Mouse (Mus musculus) thymus, postnatal 0 days (tissue): ENCODE measurements around the gene Osbpl8. TPM values are rescaled to one million over a fixed set of nuclear protein-coding genes. Genes with fewer than 3 reads are reported as not detected.

ENCODE experiments used
- DNase-seq: peaks from one replicate; pipeline ENCODE4 v3.0.0-alpha.2; 2015; ENCODE audit warnings: low spot score
- polyA plus RNA-seq: library from polyadenylated mRNA; unstranded; fragments of >200 nt; fragmentation: Nextera tagmentation; extraction: Ambion mirVana; gene quantifications from 2 replicates; pipeline ENCODE4 v1.2.1, GENCODE M21; 2015

Gene Osbpl8
- polyA plus RNA-seq, 1 experiment from 2014 or later: 35.3 TPM

DNA sequence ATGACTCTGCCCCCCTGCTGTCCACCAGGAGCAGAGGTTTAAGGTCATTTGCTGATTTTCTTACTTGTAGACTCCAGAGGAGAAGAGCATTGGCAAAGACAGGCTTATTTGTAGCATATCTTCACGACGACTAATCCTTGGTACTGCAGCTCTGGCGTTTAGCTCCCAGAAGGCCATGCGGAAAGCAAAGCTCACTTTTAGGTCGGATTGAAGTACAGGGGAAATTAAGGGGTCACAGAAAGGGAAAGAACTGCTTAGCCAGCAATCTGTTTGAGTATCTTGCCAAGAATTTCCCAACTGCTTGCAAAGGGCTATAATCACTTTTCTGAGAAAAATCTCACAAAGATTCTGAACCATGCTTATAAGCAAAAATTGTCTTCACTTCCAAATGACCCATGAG is 14.8 kb upstream of the Osbpl8 start:
- no peak for DNase-seq

- no peak for DNase-seq
Observed at GRCm38 (mm10) chr10:111155065-111155464, 9.5 kb upstream of the Osbpl8 start.

DNA sequence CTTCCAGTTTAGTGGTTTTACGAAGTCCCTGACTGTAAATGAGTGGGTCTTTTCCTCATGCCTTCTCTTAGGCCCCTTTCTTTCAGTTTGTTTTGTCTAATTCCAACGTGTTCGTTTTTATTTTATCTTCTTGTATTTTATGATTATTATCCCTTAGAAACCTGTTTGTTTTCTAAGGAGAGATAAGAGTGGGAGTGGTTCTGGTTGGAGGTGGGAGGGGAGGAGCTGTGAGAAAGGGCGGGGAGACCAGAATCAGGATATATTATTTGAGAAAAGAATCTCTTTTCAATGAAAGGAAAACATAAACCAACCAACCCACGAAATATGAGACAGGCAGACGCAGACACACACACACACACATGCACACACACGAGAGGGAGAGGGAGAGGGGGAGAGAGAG is 9.0 kb upstream of the Osbpl8 start:
- DNase-seq: no peak

- peak; percentile 59 for DNase-seq
Observed at GRCm38 (mm10) chr10:111156394-111157190, 8.0 kb upstream of the Osbpl8 start.

- DNase-seq: peak; percentile 85
Observed at GRCm38 (mm10) chr10:111157241-111157659, 7.3 kb upstream of the Osbpl8 start.

- DNase-seq: no peak
Observed at GRCm38 (mm10) chr10:111159789-111160522, 4.6 kb upstream of the Osbpl8 start.

DNA sequence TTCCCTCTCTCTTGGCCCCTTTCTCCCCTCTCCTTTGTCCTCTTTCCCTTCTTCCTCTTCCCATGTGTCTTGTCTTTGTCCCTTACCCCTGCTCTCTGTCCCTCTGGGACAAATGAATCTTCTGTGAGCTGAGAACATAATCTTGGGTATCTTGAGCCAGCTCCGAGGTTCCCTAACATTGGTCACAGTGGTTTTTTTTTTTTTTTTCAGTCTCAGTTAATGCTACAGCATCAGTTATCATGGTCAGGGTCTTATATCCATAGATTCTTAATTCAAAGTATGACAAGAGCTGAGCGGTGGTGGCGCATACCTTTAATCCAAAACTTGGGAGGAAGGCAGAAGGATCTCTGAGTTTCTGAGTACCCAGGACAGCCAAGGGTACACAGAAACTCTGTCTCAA is 4.0 kb upstream of the Osbpl8 start:
- no peak for DNase-seq

DNA sequence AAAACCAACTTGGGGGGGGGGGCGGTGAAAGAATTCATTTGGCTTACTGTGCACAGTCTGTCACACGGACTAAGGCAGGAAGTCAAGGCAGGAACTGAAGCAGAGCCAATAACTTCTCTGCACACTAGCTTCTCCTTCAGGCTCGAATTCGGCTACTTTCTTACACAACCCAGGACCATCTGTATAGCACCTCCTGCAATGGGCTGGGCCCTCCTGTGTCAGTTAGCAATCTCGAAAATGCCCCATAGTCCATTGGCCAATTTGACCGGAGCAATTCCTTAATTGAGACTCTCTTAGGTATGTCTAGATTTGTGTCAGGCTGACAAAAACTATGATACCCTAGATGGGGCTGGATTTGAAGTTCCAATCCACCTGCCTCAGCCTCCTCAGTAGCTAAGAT is 3.2 kb upstream of the Osbpl8 start:
- DNase-seq: no peak

DNA sequence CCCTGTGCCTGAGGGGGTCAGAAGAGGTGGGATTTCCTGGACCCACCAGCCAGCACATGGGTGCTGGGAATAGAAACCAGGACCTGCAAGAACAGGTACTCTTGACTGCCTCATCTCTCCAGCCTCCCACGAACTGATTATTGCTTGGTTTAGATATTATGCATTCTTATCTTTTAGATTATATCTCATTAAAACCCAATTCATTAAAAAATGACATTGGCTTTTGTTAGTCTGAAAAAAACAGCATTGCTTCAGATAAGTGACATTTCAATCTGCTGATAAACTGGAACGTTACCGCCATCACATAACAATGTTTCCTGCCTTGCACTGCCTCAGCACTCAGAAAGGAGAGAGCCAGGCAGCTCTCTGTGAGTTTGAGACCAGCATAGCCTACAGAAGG is 1.5 kb upstream of the Osbpl8 start:
- DNase-seq: no peak

DNA sequence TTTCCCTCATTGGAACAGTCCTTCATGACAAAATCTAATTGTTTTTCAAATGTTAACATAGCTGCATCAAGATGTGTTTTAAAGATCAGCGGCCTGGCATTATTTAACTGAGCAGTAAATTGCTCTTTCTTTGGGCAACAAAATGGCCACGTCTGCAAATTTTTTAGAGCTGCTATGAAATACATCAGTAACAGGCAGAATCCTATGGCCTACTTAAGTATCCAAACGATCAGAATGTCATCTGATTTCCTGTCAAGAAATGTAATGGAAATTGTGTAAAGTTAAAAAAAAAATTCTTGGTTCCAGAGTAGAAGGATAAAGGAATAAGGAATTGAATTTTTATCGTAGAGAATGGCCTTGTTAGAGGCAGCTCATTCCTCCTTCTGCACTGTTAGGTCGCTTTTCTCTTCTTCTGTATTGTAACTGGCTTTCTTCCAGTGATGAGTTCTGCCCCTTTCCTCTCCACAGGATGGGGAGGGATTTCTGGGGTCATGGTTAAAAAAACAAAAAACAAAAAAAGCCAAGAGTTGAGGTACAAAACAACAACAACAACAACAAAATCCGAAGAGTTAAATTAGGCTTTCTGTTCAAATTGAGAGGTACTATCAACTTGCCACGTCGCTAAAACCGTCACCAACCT is 831 bp upstream of the Osbpl8 start:
- peak; percentile 30 for DNase-seq

DNA sequence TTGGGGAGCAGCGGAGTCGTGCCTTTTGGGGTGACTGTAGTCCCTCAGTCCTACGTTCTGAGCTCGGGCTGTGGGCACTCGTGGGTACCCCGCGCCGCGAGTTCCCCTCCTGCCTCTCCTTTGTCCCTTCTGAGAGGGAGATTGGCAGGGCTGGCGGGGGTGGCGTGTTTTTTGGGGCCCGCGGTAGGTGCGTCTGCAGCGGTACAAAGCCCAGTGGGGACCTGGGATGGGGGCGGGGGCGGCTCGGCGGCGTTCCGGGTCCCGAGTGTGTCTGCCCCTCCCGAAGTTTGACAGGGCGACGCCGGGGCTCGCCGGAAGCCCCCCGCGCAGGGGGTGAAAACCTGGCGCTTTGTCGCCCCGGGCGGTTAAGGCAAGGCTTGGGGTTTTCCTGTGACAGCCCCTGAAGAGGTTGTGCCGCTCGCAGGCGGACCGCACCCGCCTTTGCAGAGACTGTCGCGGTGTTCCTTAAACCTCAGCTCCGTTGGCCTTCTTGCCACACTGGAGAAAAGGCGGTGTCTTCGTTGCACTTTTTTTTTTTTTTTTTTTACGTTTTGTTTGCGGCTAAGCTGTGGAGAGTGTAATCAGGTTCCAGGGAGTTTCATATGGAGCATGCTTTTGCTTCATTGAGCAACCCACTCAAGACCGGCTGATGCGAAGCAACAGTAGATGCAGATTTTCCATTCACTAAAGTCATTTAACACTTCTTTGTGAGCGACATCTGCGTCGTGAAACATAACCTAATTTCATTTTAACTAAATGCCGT is 848 bp downstream of the Osbpl8 start:
- peak; percentile 93 for DNase-seq

GRCm38 (mm10) chr10:111166057-111166841 is 1.7 kb downstream of the Osbpl8 start:
- no peak for DNase-seq

DNA sequence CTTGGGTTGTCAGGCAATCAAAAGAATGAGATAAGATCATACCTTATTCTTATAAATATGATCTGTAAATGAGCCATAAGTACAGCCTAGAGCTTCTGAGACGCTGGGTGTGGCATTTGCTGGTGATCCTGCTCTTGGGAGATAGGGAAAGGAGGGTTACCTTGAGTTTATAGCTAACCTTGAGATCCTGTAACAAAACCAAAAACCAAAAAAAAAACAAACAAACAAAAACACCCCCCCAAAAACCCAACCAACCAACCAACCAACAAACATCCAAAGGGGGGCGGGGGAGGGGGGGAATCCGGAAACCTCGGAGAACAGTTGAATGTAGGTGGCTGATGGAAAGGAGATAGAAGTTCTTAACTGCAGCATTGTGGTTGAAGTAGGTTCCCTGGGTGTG is 2.9 kb downstream of the Osbpl8 start:
- DNase-seq: peak; percentile 25

DNA sequence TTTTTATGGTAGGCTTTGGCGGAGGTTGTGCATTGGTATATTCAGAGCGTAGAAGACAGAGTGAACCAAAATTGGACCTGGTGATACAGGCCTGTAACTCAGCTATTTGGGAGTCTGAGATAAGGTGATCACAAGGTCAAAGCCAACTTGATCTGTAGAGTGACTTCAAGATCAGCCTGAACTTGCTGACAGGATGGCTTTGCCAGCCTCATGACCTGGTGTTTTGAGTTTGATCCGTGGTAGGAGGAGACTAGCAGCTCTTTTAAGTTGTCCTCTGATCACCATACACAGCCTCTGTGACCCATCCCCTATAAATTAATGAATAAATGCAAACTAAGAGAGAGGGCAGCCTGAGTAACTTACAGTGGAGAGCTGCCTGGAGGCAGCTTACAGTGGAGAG is 3.8 kb downstream of the Osbpl8 start:
- no peak for DNase-seq

- DNase-seq: peak; percentile 55
Observed at GRCm38 (mm10) chr10:111171246-111171934, 6.8 kb downstream of the Osbpl8 start.

DNA sequence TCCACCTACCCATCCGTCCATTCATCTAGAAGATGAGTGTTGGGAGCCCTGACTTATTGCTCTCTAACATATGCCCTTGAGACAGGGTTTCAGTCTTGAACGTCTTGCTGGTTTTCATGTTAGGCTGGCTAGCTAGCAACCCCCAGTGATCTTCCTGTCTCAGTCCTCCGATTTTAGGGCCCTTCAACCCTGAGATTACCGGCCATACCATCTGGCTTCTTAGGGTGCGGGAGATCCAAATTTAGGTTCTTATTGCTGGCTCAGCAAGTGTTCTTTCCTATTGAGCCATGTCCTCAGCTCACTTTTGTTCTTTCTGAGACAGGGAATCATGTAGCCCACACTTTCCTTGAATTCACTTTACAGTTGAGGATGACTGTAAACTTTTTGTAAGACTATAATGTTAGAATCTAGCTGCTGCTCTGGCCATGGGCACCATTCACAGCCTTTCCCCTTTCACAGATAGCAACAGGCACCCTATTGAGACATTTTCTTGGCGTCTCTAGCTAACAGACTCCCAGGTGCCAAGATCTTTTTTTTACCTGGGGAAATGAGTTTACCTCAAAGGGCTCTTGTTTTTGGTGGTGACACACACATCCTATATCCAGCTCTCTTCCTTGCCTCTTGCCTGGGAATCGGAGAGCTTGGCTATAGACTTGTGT is 9.2 kb downstream of the Osbpl8 start:
- DNase-seq: no peak

GRCm38 (mm10) chr10:111177336-111177735 is 12.8 kb downstream of the Osbpl8 start:
- no peak for DNase-seq

DNA sequence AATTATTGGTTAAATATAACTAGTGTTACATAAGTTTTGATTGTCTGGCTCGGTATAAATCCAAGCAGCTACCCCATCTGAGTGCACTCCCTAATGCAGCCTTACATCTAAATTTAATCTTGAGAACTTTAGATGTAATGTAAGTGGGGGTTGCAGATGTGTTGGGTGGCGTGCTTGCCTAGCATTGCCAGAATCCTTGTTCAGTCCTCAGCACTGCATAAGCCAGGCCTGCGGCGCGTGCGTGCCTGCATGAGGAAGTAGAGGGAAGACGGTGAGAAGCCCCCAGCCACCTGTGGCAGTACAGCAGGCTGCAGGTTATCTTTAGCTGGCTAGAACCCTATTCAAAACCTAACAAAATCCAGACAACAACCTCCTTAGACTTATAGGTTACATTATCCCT is 13.5 kb downstream of the Osbpl8 start:
- peak; percentile 30 for DNase-seq

- no peak for DNase-seq
Observed at GRCm38 (mm10) chr10:111180633-111181032, 16.1 kb downstream of the Osbpl8 start.
